Mouse (Mus musculus) limb, embryonic 10.5 days (tissue): ENCODE data around the gene 4930432K21Rik. TPM values are rescaled to one million over a fixed set of nuclear protein-coding genes. Genes with fewer than 3 reads are reported as not detected.

ENCODE experiments used
- DNase-seq: peaks from one replicate; pipeline ENCODE4 v3.0.0-alpha.2; 2017; ENCODE audit warnings: low spot score
- H3K27ac ChIP-seq: fragments of 300-500 bp; sonication (generic); 2 replicates; pipeline ENCODE4 v1.5.1; 2016; ENCODE audit warnings: mild to moderate bottlenecking
- H3K27me3 ChIP-seq: fragments of 300-500 bp; sonication (generic); 2 replicates; pipeline ENCODE4 v1.6.1; 2016; ENCODE audit warnings: low read depth, mild to moderate bottlenecking; ENCODE audit not compliant: poor library complexity, severe bottlenecking
- H3K36me3 ChIP-seq: fragments of 300-500 bp; sonication (generic); 2 replicates; pipeline ENCODE4 v1.6.1; 2016; ENCODE audit warnings: mild to moderate bottlenecking, moderate library complexity
- H3K4me1 ChIP-seq: fragments of 300-500 bp; sonication (generic); 2 replicates; pipeline ENCODE4 v1.6.1; 2016
- H3K4me3 ChIP-seq: fragments of 300-500 bp; sonication (generic); 2 replicates; pipeline ENCODE4 v1.5.1; 2016; ENCODE audit warnings: mild to moderate bottlenecking, moderate library complexity
- H3K9me3 ChIP-seq: fragments of 300-500 bp; sonication (generic); replicated peaks from 2 replicates; pipeline ENCODE4 v1.6.1; 2016; ENCODE audit warnings: mild to moderate bottlenecking
- WGBS: fragments of 180-500 bp; shearing (Covaris S2); methylation state at CpG from one replicate; pipeline ENCODE4 v1.1.7; 2016; 5-methylcytosine and 5-hydroxymethylcytosine counted together
- polyA plus RNA-seq: library from polyadenylated mRNA; unstranded; fragments of >200 nt; fragmentation: Nextera tagmentation; extraction: Ambion mirVana; gene quantifications from 2 replicates; pipeline ENCODE4 v1.2.1, GENCODE M21; 2016

The 4930432K21Rik gene
- polyA plus RNA-seq, 1 experiment from 2014 or later = 2.3 TPM

DNA sequence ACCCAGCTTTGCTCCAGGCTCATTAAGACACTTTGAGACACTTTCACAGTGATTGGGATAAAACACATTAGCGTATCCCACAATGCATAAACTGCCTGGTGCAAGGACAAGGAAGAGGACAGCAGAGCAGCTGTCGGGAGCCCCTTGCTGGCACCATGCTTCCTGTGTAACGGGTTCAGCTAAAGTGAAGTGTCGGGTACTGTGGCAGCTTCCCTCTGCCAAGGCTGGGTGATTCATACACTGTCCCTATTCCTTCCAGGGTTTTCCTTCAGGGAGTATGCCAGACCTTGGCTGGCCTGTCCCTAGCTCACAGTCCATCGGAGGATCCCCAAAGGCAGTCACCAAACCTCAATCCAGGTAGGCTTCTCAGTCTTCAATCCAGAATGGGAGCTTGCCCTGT, 22.3 kb downstream of the 4930432K21Rik start:
- no peaks in the 10 kb centered on the region for H3K27me3 ChIP-seq
- peaks cover 57% of the 10 kb centered on the region for H3K36me3 ChIP-seq
- no peak overlapping the region for H3K4me3 ChIP-seq
- no peak overlapping the region for H3K27ac ChIP-seq
- no peaks in the 10 kb centered on the region for H3K9me3 ChIP-seq
- WGBS = 94% methylated on average over 5 of the region's 5 CpGs
- H3K4me1 ChIP-seq = 0 out of 2 replicates have a peak, but pooled peaks cover 3% of the 10 kb centered on the region
- DNase-seq = no peak

DNA sequence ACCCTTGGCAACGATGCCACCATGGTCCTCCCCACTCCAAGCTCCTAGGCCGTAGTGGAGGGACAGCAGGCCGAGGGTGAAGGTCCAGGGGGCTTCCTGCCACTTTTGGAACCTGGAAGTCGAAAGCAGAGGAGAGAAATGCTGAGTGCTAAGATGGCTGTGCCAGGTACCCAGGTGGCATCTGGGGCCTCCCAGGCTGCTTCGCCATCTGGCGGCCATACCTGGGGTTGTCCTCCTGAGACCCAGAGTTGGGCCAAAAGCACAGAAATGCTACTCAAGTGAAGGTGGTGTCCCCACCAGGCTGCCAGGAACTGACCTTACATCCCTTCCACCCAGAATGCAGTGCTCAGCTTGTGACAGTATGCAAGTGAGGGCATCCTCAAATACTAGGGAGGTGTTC, 26.0 kb downstream of the 4930432K21Rik start:
- Histone ChIP-seq H3K27ac (no peak overlapping the region), H3K4me1 (peaks cover 14% of the 10 kb centered on the region), H3K27me3 (no peaks in the 10 kb centered on the region), H3K9me3 (no peaks in the 10 kb centered on the region), H3K4me3 (no peak overlapping the region), H3K36me3 (peaks cover 88% of the 10 kb centered on the region)
- DNase-seq = no peak
- 91% methylated on average over 6 of the region's 6 CpGs for WGBS

DNA sequence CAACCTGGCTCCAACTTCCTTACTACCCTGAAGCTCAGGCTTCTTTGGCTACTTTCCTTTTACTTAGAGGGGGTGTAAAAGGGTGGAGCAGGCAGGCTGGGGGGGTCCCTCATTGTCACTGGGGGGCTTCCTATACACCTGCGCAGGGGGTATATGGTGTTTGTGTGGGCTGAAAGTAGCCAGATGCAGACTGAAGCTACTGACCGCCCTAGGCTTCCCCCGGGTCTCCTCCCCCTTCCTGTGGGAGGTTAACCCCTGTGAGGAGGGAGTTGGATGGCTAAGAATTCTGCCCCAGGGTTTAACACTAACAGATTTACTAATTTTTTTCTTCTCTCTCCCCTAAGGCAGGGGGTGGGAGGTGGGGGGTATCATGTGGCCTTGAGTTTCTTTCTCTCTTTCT, 28.7 kb downstream of the 4930432K21Rik start:
- DNase-seq = no peak
- peaks cover 41% of the 10 kb centered on the region for H3K4me1 ChIP-seq
- peaks cover 78% of the 10 kb centered on the region for H3K36me3 ChIP-seq
- WGBS = 29% methylated on average over 3 of the region's 3 CpGs
- H3K27ac ChIP-seq = 0 out of 2 replicates have a peak overlapping the region, but pooled peaks have one; percentile 42
- no peaks in the 10 kb centered on the region for H3K27me3 ChIP-seq
- H3K9me3 ChIP-seq = no peaks in the 10 kb centered on the region
- H3K4me3 ChIP-seq = no peak overlapping the region; the same call in 1 of the 2 replicates

DNA sequence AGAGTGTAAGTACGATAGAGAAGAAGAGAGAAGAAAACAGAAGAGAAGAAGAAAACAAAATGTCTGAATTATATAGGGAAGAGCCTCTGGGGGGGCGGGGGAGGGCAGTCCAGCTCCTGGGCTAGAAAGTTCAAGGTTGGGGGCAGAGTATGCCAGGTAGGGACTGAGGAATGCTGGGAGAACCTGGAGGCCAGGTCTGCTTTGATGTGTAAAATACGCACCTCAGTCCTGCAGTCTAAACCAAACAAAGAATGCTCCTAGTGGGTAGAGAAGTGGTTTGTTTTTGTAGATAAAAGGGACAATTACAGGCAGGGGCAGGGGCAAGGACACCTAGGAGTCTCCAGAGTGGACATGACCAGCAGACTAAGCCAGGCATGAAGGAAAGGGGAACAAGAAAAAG, 29.6 kb downstream of the 4930432K21Rik start:
- Histone ChIP-seq H3K27ac (no peak overlapping the region), H3K9me3 (no peaks in the 10 kb centered on the region), H3K4me3 (no peak overlapping the region), H3K36me3 (peaks cover 72% of the 10 kb centered on the region), H3K27me3 (no peaks in the 10 kb centered on the region), H3K4me1 (peaks cover 47% of the 10 kb centered on the region)
- 92% methylated on average over 3 of the region's 3 CpGs for WGBS
- no peak for DNase-seq

DNA sequence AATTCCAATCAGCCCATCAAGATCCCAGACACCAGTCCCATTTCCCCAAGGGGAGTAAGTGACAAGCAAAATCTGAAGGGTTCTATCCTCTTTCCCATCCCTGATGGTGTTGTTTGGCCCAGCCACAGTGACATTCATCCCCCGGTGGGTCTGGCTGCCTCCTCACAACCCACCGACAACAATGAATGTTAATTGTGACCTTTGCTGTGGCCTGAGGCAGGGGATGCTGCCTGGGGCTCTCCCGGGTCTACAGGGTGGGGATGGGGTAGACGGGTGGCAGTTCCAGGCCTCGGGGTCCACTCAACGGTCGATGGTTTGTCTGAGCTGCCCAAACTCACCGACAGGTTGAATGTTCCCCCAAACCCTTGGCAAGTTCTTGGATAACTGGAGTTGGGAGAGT, 30.8 kb downstream of the 4930432K21Rik start:
- Histone ChIP-seq H3K27ac (0 out of 2 replicates have a peak overlapping the region, but pooled peaks have one; percentile 2), H3K4me1 (peaks cover 59% of the 10 kb centered on the region), H3K9me3 (no peaks in the 10 kb centered on the region), H3K27me3 (no peaks in the 10 kb centered on the region), H3K36me3 (peaks cover 60% of the 10 kb centered on the region), H3K4me3 (no peak overlapping the region)
- WGBS = 84% methylated on average over 8 of the region's 8 CpGs
- DNase-seq = no peak

DNA sequence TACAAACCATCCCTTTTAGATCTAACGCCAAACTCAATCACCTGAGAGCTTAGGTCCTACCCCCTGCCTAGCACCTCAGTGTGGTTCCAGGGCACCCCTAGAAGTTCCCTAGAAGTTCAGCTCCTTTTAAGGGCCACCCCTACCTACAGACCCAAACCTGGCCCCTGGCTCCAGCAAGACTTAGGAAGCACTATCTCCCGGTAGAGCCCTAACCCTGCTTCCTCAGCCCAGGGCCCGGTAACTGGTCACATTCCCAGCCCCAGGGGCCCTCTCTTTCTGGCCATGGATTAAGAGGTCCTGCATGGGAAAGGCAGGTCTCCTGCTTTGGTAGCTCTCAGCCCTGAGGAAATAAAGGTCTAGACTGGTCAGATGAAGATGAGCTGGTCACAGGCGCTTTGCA, 32.1 kb downstream of the 4930432K21Rik start:
- WGBS = 11% methylated on average over 4 of the region's 4 CpGs
- Histone ChIP-seq H3K27me3 (peaks cover 6% of the 10 kb centered on the region), H3K4me3 (peak overlapping the region; percentile 47), H3K4me1 (peaks cover 72% of the 10 kb centered on the region), H3K9me3 (no peaks in the 10 kb centered on the region), H3K36me3 (peaks cover 47% of the 10 kb centered on the region), H3K27ac (peak overlapping the region; percentile 97)
- DNase-seq = no peak

DNA sequence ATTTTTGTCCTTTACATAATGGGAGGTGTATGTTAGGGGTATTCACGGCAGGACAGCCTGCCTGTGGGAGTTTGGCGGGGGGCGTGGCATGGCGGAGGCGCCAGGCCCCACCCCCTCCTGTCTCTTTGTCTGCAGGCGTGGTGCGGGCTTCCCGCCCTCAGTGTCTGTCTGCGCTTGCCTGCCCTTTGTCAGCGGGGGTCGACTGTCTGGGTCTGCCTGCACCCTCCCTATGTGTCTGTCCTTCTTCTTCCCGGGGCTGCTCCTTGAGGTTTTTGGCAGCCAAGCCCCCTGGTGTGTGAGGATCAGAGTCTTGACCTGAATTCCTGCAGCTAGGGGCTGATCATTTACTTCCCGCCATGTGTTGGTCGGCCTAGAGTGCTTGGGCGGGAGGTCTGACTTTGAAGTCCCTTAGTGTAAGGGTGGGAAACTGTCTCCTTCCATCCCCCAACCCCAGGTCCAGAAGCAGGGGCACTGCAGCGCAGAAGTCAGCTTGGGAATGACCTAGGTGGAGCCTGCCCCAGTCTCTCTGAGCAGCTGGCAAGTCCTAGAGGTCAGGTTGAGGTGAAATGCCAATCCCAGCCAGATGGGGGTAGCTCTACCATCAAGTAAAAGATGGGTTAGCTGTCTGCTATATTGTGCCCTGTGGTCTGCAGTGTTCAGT, 32.8 kb downstream of the 4930432K21Rik start:
- H3K4me3 ChIP-seq = peak overlapping the region; percentile 47
- H3K27me3 ChIP-seq = peaks cover 8% of the 10 kb centered on the region
- H3K4me1 ChIP-seq = peaks cover 72% of the 10 kb centered on the region
- WGBS = under 1% methylated on average over 16 of the region's 16 CpGs
- peaks cover 40% of the 10 kb centered on the region for H3K36me3 ChIP-seq
- H3K27ac ChIP-seq = peak overlapping the region; percentile 97
- peak; percentile 87 for DNase-seq
- no peaks in the 10 kb centered on the region for H3K9me3 ChIP-seq

DNA sequence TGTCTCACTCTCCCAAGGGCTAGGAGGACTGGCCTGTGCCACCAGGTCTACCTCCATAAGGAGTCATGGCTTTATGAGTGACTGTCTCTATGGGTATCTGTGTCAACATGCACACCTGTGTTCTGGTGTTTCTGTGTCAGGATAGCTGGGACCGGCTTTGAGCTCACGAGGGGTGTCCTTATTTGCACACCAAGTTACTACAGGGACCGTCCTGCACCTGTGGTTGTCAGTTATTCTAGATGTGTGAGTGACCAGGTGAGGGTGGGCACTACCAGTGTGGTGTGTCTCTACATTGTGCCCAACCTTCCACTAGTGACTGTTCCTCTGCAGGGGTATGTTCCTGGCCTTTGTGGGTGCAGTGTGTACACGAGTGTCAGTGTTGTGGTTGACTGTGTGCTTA, 35.0 kb downstream of the 4930432K21Rik start:
- 77% methylated on average over 4 of the region's 4 CpGs for WGBS
- H3K4me1 ChIP-seq = peaks cover 77% of the 10 kb centered on the region

DNA sequence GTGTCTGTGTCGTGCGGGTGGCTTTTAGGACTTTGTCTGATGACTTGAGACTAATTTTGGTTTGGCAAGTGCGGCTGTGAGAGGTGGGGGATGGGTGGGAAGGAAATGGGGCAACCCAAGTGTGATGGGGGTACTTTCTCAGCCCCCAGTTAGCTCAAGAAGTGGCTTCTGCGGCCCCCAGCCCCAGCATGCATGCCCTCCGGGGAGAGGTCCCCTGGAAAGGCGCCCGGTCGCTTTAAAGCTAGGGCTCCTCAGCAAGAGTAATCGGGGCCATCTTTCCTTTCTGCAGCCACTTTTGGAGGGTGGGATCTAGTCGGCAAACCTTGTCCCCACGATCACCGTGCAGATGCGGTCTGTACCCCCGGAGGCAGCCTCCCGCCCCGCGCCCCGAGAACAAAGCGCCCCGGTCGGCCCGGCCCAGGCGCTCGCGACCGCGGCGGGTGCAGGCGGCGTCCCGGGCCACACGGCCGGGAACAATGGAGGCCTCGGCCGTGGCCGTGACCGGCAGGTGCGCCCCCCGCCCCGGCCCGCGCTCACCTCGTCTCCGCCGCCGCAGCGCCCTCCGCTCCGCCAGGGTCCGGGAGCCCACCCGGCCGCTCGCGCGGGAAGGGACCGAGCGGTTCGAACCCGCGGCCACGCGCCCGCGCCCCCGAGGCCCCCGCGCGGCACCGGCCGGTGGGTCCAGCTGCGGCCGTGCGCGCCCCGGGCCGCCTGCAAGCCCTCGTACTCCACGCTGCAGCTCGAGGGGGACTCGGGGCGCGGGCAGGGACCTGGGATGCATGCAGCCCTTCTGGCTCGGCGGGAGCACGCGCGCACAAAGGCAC, 35.6 kb downstream of the 4930432K21Rik start:
- WGBS = 4% methylated on average over 85 of the region's 87 CpGs
- peaks cover 76% of the 10 kb centered on the region for H3K4me1 ChIP-seq
- no peaks in the 10 kb centered on the region for H3K9me3 ChIP-seq
- DNase-seq = peak; percentile 80
- peak overlapping the region; percentile 100 for H3K27ac ChIP-seq
- H3K36me3 ChIP-seq = peaks cover 14% of the 10 kb centered on the region
- H3K27me3 ChIP-seq = peaks cover 8% of the 10 kb centered on the region
- H3K4me3 ChIP-seq = peak overlapping the region; percentile 96

More for the DNA sequence above, 35.0 kb downstream of the 4930432K21Rik start:
- no peak for DNase-seq
- Histone ChIP-seq H3K27me3 (peaks cover 8% of the 10 kb centered on the region), H3K4me3 (peak overlapping the region; percentile 96), H3K36me3 (peaks cover 20% of the 10 kb centered on the region), H3K9me3 (no peaks in the 10 kb centered on the region), H3K27ac (peak overlapping the region; percentile 100)

DNA sequence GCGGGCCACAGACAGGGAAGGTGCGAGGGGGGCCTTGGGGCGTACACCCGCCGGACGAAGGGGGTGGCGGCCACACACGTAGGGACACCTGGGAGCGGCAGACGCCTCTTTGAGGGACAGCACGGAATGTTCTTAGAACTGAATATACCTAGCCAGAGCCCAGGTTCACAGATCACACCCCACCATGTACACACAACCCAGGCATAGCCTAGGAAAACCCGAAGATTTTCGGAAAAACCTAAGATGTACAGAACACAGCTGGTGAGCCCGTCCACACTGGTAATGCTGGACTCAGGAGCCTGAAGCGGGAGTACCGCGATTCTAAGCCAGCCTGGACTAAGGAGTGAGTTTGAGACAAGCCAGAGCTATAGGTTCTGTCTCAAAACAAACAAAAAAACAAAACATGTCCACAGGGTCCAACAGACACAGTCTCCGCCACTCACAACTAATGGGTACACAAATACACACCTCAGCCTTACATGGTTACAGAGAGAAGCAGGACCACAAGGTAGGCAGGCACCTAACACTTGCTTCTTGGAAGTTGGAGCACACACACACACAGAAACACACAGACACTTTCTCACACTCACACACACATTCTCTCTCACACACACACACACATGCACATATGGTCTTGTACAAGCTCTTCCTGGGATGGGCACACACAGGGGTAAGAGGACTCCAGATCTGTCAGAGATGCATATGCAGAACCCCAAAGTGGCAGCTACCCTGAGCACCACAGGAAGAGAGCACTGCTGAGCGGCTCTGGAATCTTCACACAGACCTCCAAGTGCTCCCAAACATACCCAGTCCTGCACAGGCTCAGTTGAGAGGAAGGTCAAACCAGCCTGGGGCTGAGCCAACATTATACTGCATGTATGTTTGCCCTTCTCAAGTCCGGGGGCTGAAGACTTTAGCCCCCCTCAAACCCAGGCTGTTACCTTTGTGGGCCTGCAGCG, 36.5 kb downstream of the 4930432K21Rik start:
- Histone ChIP-seq H3K36me3 (peaks cover 6% of the 10 kb centered on the region; the same call in 1 of the 2 replicates), H3K4me3 (peak overlapping the region; percentile 96), H3K27ac (peak overlapping the region; percentile 100), H3K4me1 (peaks cover 67% of the 10 kb centered on the region), H3K27me3 (peaks cover 8% of the 10 kb centered on the region), H3K9me3 (no peaks in the 10 kb centered on the region)
- WGBS = 21% methylated on average over 21 of the region's 21 CpGs
- no peak for DNase-seq

DNA sequence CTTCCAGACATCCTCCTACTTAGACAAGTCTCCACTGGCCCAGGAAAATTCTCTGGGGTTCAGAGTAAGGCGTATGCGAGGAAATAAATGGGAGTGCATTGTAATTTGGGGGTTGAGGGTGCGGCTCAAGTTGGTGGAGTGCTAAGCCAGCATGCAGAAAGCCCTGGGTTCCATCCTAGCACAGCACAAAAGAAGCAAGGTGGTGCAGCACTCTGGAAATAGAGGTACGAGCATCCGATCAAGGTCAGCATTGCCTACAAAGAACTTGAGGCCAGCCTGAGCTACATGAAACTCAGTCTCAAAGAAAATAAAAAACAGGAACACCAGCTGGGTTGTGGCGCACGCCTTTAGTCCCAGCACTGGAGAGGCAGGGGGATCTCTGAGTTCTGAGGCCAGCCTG, 37.3 kb downstream of the 4930432K21Rik start, which contains the start of gene Nanos3:
TSS of gene Nanos3 (minus strand) at position 101 of the 400 bp plus-strand sequence.
- WGBS = 93% methylated on average over 7 of the region's 7 CpGs
- H3K27ac ChIP-seq = peak within 1 kb of the TSS; percentile 100
- H3K9me3 ChIP-seq = no peaks in the 10 kb centered on the region
- peak within 1 kb of the TSS; percentile 96 for H3K4me3 ChIP-seq
- H3K36me3 ChIP-seq = peaks cover 6% of the 10 kb centered on the region; the same call in 1 of the 2 replicates
- DNase-seq = no peak
- H3K27me3 ChIP-seq = peaks cover 8% of the 10 kb centered on the region
- peaks cover 63% of the 10 kb centered on the region for H3K4me1 ChIP-seq

DNA sequence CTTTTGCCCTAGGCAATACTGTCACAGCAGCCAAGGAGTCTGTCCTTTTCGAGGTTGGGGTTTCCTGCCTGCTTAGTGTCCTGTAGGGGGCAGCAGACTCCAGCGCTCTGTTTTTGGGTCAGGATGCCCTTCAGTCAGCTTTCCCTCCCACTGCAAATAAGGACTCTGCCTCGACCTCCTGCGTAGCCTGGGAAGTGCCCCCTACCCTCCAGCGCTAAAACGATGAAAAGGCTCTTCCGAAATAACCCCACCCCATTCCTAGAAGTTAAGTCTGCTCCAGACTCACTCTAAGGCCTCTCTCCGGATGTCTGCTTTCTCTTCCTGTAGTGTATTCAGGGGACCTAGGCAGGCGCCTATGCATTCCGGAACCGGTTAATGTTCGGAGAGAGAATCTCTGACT, 38.7 kb downstream of the 4930432K21Rik start:
- peaks cover 52% of the 10 kb centered on the region for H3K4me1 ChIP-seq
- WGBS = under 1% methylated on average over 12 of the region's 12 CpGs
- peaks cover 8% of the 10 kb centered on the region for H3K27me3 ChIP-seq
- H3K9me3 ChIP-seq = no peaks in the 10 kb centered on the region
- peak overlapping the region; percentile 63 for H3K27ac ChIP-seq
- peaks cover 3% of the 10 kb centered on the region; the same call in 1 of the 2 replicates for H3K36me3 ChIP-seq
- peak overlapping the region; percentile 47 for H3K4me3 ChIP-seq
- peak; percentile 86 for DNase-seq
